In genomic region chr2:161107236-161107635, GRCm38 (mm10) we compare ENCODE assay signal across 9 mouse cellular contexts. TPM values are rescaled to one million over a fixed set of nuclear protein-coding genes. Genes with fewer than 3 reads are reported as not detected.
DNase-seq lines count a peak whose midpoint lies in the region; ATAC-seq lines count a peak whose summit lies in the region.
"Had no signal": no experiment of that assay in that cellular context is flagged by ENCODE, and none has a peak within 500 bp of the region (broad histone marks: within the 10 kb centered on the region; RNA-seq: fewer than 3 reads in every experiment).

No protein-coding gene starts in this region.

- peak overlapping the region; percentile 73 for H3K4me2 ChIP-seq in kidney, embryonic 16.5 days (replicated peaks; ENCODE audit: low read depth, low read length)
- H3K4me2 ChIP-seq in hindbrain, embryonic 14.5 days (replicated peaks) = peak overlapping the region; percentile 69
- peak overlapping the region; percentile 54 for H3K4me2 ChIP-seq in midbrain, embryonic 16.5 days (ENCODE audit: low read length)

- no peak for ATAC-seq in kidney, embryonic 16.5 days (ENCODE audit: low FRiP score, low TSS enrichment)
- ATAC-seq in hindbrain, embryonic 14.5 days (ENCODE audit: low FRiP score) = no peak
- ATAC-seq in midbrain, embryonic 16.5 days = no peak
- ATAC-seq in monocyte, adult 5-6 weeks (replicated peaks; ENCODE audit: insufficient number of reproducible peaks, low FRiP score, low TSS enrichment, poor library complexity, severe bottlenecking) = no peak

- H3K4me1 ChIP-seq in kidney, embryonic 16.5 days (ENCODE audit: insufficient read depth, low read length) = peaks cover 30% of the 10 kb centered on the region
- peaks cover 28% of the 10 kb centered on the region for H3K4me1 ChIP-seq in embryonic facial prominence, embryonic 10.5 days
- peaks cover 23% of the 10 kb centered on the region for H3K4me1 ChIP-seq in hindbrain, embryonic 14.5 days (replicated peaks; ENCODE audit: control insufficient read depth, insufficient read depth, low read length)
- H3K4me1 ChIP-seq in midbrain, embryonic 16.5 days (ENCODE audit: control insufficient read depth, insufficient read depth, low read length) = peaks cover 29% of the 10 kb centered on the region

- H3K9me3 ChIP-seq in kidney, embryonic 16.5 days (ENCODE audit: low read length) = no peaks in the 10 kb centered on the region
- H3K9me3 ChIP-seq in embryonic facial prominence, embryonic 10.5 days = no peaks in the 10 kb centered on the region
- H3K9me3 ChIP-seq in hindbrain, embryonic 14.5 days (ENCODE audit: control insufficient read depth, low read length) = no peaks in the 10 kb centered on the region
- H3K9me3 ChIP-seq in midbrain, embryonic 16.5 days (replicated peaks; ENCODE audit: control insufficient read depth, low read length, poor library complexity, severe bottlenecking) = no peaks in the 10 kb centered on the region

- no peak for DNase-seq in kidney, postnatal 10 days
- DNase-seq in embryonic facial prominence, embryonic 10.5 days (ENCODE audit: low spot score) = no peak
- no peak for DNase-seq in hindbrain, embryonic 14.5 days (ENCODE audit: low spot score)
- no peak for DNase-seq in spleen, postnatal 36 days (ENCODE audit: low spot score in 2 of 2)
- DNase-seq in testis, postnatal 14 days (ENCODE audit: low spot score) = no peak

- 92% methylated on average over 2 of the region's 2 CpGs for WGBS in kidney, embryonic 16.5 days
- WGBS in embryonic facial prominence, embryonic 10.5 days = 87% methylated on average over 2 of the region's 2 CpGs
- 63% methylated on average over 2 of the region's 2 CpGs for WGBS in hindbrain, embryonic 14.5 days
- 78% methylated on average over 2 of the region's 2 CpGs for WGBS in midbrain, embryonic 16.5 days

- no peak overlapping the region for H3K9ac ChIP-seq in kidney, embryonic 16.5 days (replicated peaks; ENCODE audit: low read length)
- peak overlapping the region; percentile 83 for H3K9ac ChIP-seq in hindbrain, embryonic 14.5 days
- H3K9ac ChIP-seq in midbrain, embryonic 16.5 days (ENCODE audit: low read depth, low read length) = no peak overlapping the region

- H3K4me3 ChIP-seq in kidney, embryonic 16.5 days (ENCODE audit: low read length) = peak overlapping the region; percentile 92; the same call in 1 of the 2 replicates
- H3K4me3 ChIP-seq in embryonic facial prominence, embryonic 10.5 days = peak overlapping the region; percentile 95
- peak overlapping the region; percentile 94 for H3K4me3 ChIP-seq in hindbrain, embryonic 14.5 days (replicated peaks; ENCODE audit: low read length)
- H3K4me3 ChIP-seq in midbrain, embryonic 16.5 days (ENCODE audit: low read depth, low read length) = peak overlapping the region; percentile 81

- H3K27ac ChIP-seq in kidney, embryonic 16.5 days (ENCODE audit: low read length) = no peak overlapping the region
- H3K27ac ChIP-seq in embryonic facial prominence, embryonic 10.5 days (replicated peaks) = no peak overlapping the region
- no peak overlapping the region for H3K27ac ChIP-seq in hindbrain, embryonic 14.5 days
- H3K27ac ChIP-seq in midbrain, embryonic 16.5 days (ENCODE audit: low read length) = no peak overlapping the region
- H3K27ac ChIP-seq: macrophage had no signal

- H3K27me3 ChIP-seq in kidney, embryonic 16.5 days (ENCODE audit: insufficient read depth, low read length) = no peaks in the 10 kb centered on the region
- no peaks in the 10 kb centered on the region; the same call in 1 of the 2 replicates for H3K27me3 ChIP-seq in embryonic facial prominence, embryonic 10.5 days (replicated peaks; ENCODE audit: low read depth, poor library complexity, severe bottlenecking)
- H3K27me3 ChIP-seq in hindbrain, embryonic 14.5 days (ENCODE audit: control insufficient read depth, insufficient read depth, low read length) = no peaks in the 10 kb centered on the region
- H3K27me3 ChIP-seq in midbrain, embryonic 16.5 days (ENCODE audit: control insufficient read depth, insufficient read depth, low read depth, low read length) = no peaks in the 10 kb centered on the region

- peaks cover 5% of the 10 kb centered on the region; the same call in 1 of the 2 replicates for H3K36me3 ChIP-seq in kidney, embryonic 16.5 days (ENCODE audit: insufficient read depth, low read length)
- H3K36me3 ChIP-seq in embryonic facial prominence, embryonic 10.5 days (replicated peaks) = peaks cover 8% of the 10 kb centered on the region
- no peaks in the 10 kb centered on the region for H3K36me3 ChIP-seq in hindbrain, embryonic 14.5 days (replicated peaks; ENCODE audit: control insufficient read depth, insufficient read depth)
- no peaks in the 10 kb centered on the region for H3K36me3 ChIP-seq in midbrain, embryonic 16.5 days (ENCODE audit: control insufficient read depth, insufficient read depth, low read length)

RNA-seq across cellular contexts. Expression of gene Chd6, which starts 1.6 kb away (rescaled TPM):
- 30.1 and 35.6 TPM in 2 replicates for polyA plus RNA-seq in kidney, embryonic 16.5 days (2015; fragmentation: Nextera tagmentation; extraction: Ambion mirVana)
- 31.0 and 34.4 TPM in 2 replicates for polyA plus RNA-seq in embryonic facial prominence, embryonic 10.5 days (2016; fragmentation: Nextera tagmentation; extraction: Ambion mirVana)
- polyA plus RNA-seq in hindbrain, embryonic 14.5 days (2014; fragmentation: Nextera tagmentation; extraction: Ambion mirVana) = 31.5 and 31.8 TPM in 2 replicates
- 30.8 and 36.9 TPM in 2 replicates for polyA plus RNA-seq in midbrain, embryonic 16.5 days (2015; fragmentation: Nextera tagmentation; extraction: Ambion mirVana)
- 30.0 to 80.8 TPM (median 51.0 TPM) in 3 replicates for total RNA-seq in monocyte, adult 5-6 weeks (2017)
